Mouse (Mus musculus) erythroblast, embryonic 14.5 days (primary cell): ENCODE data around the gene Plxna3. TPM values are rescaled to one million over a fixed set of nuclear protein-coding genes. Genes with fewer than 3 reads are reported as not detected.
"Not testable (repeated sequence)": the region's sequence is repeated elsewhere in the genome, so short reads cannot be mapped to it uniquely, and the experiment has no call there.

Experiments used
- H3K27me3 ChIP-seq: 2 replicates; pipeline ENCODE4 v1.6.1; 2012; ENCODE audit warnings: inconsistent platforms; ENCODE audit not compliant: control insufficient read depth
- H3K36me3 ChIP-seq: 2 replicates; pipeline ENCODE4 v1.6.1; 2012; ENCODE audit warnings: mild to moderate bottlenecking, inconsistent platforms; ENCODE audit not compliant: control insufficient read depth
- H3K4me1 ChIP-seq: 2 replicates; pipeline ENCODE4 v1.6.1; 2012; ENCODE audit warnings: inconsistent platforms; ENCODE audit not compliant: control insufficient read depth
- H3K4me3 ChIP-seq: replicated peaks from 2 replicates; pipeline ENCODE3; 2012; ENCODE audit warnings: moderate library complexity, mild to moderate bottlenecking, inconsistent platforms
- H3K9me3 ChIP-seq: 2 replicates; pipeline ENCODE4 v1.6.1; 2012; ENCODE audit warnings: low read length, inconsistent platforms, mixed read lengths; ENCODE audit not compliant: control insufficient read depth
- GATA1 ChIP-seq: IDR thresholded peaks from 2 replicates; pipeline ENCODE4 v1.6.1; 2012; ENCODE audit warnings: low read length, inconsistent platforms, mixed read lengths
- TAL1 ChIP-seq: IDR thresholded peaks from 3 replicates; pipeline ENCODE4 v1.6.1; 2012; ENCODE audit warnings: low read length, inconsistent platforms, mixed read lengths
- polyA plus RNA-seq: library from polyadenylated mRNA; stranded (reverse); fragments of >175 nt; gene quantifications from 2 replicates; pipeline ENCODE4 v1.2.3, GENCODE M21; 2012

Plxna3 gene
- polyA plus RNA-seq, 1 experiment = 0.02 TPM

DNA sequence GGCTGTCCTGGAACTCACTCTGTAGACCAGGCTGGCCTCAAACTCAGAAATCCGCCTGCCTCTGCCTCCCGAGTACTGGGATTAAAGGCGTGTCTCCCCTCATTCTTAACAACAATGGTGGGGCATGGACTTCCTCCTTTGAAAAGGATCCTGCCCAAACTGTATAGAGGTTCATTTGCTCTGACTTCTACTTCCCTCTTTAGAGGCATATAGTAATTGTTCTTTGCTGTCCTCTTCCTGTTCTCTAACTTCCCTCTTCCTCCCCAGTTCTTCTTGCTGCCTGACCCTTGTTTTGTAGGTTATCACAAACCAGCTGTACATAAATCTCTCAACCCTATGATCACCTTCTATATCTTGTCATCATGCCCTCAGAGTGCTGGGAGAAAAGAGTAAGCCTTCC lies 29.1 kb upstream of the Plxna3 start:
- Histone ChIP-seq H3K27me3 (no peaks in the 10 kb centered on the region; the same call in 1 of the 2 replicates), H3K9me3 (peaks cover 3% of the 10 kb centered on the region; the same call in 1 of the 2 replicates), H3K4me1 (peaks cover 42% of the 10 kb centered on the region), H3K36me3 (peaks cover 62% of the 10 kb centered on the region), H3K4me3 (no peak overlapping the region)
- TF ChIP-seq TAL1 = no peak
- no peak for TF ChIP-seq GATA1

DNA sequence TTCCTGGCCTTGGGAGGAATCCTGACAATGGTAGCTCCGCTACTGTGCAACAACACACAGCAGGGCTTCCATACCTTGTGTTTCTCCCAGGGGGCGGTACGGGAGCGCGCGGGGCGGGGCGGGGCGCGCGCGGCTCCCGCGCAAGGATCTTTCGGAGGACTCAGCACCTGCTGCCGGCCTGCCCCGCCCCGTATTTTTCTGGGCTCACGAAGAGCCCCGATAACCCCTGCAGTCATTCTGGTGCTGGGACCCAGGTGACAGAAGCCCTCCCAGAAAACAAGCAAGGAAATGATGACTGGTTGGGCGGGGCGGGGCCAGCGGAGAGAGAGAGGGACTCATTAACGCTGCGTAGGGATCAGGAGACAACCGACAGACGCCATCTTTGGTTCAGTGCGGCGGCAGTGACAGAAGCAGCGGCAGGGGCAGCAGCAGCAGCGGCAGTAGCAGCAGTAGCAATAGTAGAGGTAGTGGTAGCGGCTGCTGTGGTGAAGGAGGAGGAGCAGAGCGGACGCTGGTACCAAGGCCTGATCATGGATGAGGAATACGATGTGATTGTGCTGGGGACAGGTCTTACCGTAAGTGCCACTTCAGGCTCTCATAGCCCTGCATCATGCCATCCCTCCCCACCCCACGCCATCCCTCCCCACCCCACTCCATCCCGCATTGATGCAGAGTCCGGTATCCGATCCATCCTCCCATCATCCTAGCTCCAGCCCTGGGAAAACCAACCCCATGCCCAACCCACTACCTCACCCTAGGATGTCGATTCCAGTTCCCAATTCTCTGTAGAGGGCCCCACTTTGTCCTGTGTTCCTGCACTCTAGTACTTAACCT lies 23.8 kb upstream of the Plxna3 start, which contains the start of gene Gdi1:
Gene Gdi1, plus strand, starts transcription at position 132 of the 834 bp plus-strand sequence.
- H3K36me3 ChIP-seq = peaks cover 83% of the 10 kb centered on the region
- no peaks in the 10 kb centered on the region for H3K27me3 ChIP-seq
- H3K4me3 ChIP-seq = peak within 1 kb of the TSS; percentile 88
- no peaks in the 10 kb centered on the region for H3K9me3 ChIP-seq
- H3K4me1 ChIP-seq = peaks cover 29% of the 10 kb centered on the region
- no peak for TF ChIP-seq GATA1
- TF ChIP-seq TAL1 = no peak

DNA sequence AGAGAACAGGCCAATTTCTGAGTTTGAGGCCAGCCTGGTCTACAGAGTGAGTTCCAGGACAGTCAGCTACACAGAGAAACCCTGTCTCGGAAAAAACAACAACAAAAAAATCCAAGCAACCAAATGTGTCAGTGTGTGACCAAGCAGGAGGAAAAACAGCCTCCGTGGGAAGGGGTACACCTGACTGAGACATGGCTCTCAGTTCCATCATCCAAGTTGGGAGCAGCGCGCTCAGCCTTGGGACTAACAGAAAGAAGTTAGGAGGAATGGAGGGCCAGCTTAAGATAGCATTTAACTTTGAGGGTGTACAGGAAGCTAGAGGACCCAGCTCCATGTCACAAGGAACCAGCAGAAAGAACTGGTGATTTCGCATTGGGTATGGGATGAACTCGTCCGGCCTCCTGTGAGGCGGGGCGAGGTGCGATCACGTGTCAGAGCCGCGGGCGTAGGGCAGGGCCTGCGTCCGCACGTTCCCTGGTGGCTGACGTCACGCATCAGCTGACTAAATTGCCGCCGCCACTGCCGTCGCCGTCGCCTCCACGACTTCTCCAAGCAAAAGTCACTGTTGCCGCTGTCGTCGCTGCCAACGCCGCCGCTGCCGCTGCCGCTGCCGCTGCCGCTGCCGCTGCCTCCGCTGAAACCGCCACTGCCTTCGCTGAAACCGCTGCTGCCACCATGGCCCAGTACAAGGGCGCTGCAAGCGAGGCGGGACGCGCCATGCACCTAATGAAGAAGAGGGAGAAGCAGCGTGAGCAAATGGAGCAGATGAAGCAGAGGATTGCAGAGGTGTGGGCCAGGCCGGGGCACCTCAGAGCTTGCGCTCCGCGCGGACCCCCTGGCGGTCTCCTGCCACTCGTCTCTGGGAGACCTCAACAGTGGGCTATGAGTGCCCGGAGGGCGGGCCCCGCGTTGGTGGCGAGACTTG lies 16.1 kb upstream of the Plxna3 start, which contains the start of gene Fam50a:
Gene Fam50a, plus strand, starts transcription at position 494 of the 925 bp plus-strand sequence.
- Histone ChIP-seq H3K27me3 (peaks cover 2% of the 10 kb centered on the region; the same call in 1 of the 2 replicates), H3K36me3 (peaks cover 78% of the 10 kb centered on the region), H3K9me3 (no peaks in the 10 kb centered on the region; the same call in 1 of the 2 replicates), H3K4me1 (peaks cover 35% of the 10 kb centered on the region), H3K4me3 (peak within 1 kb of the TSS; percentile 81)
- TF ChIP-seq TAL1 = no peak
- no peak for TF ChIP-seq GATA1

DNA sequence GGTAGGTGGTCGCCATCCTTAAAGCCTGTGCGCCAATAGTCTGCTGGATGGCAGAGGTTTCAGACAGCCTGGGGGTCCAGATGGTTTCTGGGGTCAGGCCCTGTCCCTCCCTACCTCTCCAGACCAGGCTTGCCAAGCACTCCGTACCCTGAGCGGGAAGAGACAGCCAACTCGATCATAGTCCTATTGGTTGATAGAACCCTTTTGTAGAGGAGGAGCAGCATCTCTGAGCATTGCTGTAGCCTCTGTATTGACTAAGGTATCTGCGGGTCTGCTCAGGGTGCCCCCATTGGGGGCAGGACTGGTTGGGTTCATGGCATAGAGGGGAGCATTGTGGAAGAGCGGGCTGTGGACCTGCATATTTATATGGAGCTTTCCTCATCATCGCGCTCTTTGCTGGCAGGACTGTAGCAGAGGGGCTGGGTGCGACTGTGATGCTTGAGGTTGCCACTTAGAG lies 377 bp downstream of the Plxna3 start:
- H3K27me3 ChIP-seq = no peaks in the 10 kb centered on the region
- TF ChIP-seq TAL1 (no peak), GATA1 (no peak)

DNA sequence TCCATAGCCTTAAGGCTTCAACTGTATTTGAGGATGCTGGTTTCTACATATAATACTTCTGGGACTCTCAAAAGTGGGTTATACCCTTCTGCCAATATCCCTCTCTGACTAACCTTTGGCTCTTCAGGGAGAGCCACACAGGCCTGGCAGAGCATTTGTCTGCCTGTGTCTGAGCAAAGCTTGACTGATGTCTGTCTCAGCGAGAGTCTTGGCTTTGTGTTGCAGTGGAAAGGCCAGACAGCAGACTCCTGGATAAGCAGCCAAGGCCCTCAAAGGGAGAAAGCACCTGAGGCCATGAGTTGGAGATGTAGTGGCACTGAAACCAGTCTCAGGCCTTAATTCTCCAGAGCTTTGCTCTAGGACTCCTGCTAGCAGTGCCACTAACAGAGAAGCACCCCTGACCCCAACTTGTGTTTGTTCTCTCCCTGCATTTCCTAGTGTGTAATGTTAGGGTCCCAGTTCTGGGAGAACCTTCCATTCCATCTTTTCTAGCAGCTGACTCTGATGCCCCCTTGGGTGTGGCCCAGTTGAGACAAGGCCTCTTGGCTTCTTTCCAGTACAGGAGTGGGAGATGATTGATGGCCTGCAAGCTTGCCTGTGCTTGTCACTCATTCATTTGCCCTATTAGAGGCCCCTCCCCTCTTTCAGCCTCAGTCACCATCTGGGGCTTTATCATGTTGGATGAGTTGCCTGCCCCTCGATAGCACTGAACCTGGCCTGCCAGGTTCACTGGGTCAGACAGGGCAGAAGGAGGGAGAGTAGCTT lies 1.5 kb downstream of the Plxna3 start:
- H3K4me3 ChIP-seq = no peak overlapping the region
- H3K27me3 ChIP-seq = no peaks in the 10 kb centered on the region
- H3K36me3 ChIP-seq = no peaks in the 10 kb centered on the region; the same call in 1 of the 2 replicates
- TF ChIP-seq GATA1 (no peak), TAL1 (no peak)
- H3K9me3 ChIP-seq = no peaks in the 10 kb centered on the region
- peaks cover 29% of the 10 kb centered on the region for H3K4me1 ChIP-seq

More for the DNA sequence above, 377 bp downstream of the Plxna3 start:
- Histone ChIP-seq H3K4me1 (peaks cover 29% of the 10 kb centered on the region), H3K4me3 (peak overlapping the region; percentile 53), H3K9me3 (no peaks in the 10 kb centered on the region), H3K36me3 (no peaks in the 10 kb centered on the region; the same call in 1 of the 2 replicates)

DNA sequence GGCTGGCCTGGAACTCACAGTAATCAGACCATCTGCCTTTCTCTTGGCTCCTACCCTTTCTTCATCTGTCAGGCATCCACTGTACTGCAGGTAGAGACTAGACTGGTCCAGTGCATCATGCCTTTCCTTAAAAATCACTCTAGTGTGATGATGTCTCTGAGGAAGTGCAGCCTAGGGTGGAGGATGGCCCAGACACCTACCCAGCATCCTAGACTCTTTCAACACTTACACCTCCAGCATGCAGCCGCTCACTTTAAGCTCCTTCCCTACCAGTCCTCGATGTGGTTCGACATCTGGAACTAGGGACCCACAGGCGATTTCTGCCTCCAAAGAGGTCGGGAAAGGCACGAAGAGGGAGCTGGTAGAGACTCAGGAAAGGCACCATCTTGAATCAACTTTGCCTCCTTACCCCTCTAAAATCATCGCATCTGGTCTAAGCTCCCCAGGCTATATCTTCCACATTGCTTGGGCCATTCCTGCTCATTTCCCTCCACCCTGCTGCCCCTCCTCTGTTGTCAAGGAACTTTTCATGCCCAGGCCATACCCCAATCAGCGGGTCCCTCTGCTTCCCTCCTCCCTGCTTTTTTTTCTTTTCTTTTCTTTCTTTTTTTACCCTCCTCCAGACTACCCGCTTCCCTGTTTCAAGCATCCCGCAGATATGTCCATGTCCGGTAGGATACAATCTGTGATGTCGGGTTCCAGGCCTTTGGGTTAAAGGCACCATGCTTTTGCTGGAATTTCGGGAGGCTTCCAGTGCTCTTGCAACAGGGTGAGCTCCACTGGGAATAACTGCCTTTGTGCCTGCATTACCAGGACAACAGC lies 24.0 kb downstream of the Plxna3 start:
- H3K36me3 ChIP-seq = no peaks in the 10 kb centered on the region
- H3K4me3 ChIP-seq = peak overlapping the region; percentile 69
- no peaks in the 10 kb centered on the region; the same call in 1 of the 2 replicates for H3K27me3 ChIP-seq
- TF ChIP-seq GATA1 (no peak), TAL1 (no peak)
- H3K9me3 ChIP-seq = no peaks in the 10 kb centered on the region
- peaks cover 7% of the 10 kb centered on the region for H3K4me1 ChIP-seq

DNA sequence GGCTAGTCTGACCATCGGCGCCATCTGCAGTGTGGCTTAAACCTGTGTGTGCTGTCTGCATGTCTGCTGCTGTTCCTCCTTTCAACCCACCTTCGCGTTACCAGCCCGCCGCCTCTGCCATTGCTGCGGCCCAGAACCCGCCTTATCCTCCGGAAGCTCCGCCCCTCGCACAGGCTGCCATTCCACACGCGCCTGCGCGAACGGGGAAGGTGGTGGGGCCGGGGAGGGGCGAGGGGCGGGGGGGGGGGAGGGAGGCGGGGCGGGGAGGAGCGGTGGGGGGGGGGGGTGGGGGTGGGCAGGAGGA lies 24.6 kb downstream of the Plxna3 start, which contains the start of gene Lage3:
Gene Lage3, minus strand, starts transcription at position 152 of the 304 bp plus-strand sequence.
- H3K4me1 ChIP-seq = peaks cover 7% of the 10 kb centered on the region
- H3K36me3 ChIP-seq = no peaks in the 10 kb centered on the region
- H3K9me3 ChIP-seq = no peaks in the 10 kb centered on the region
- TF ChIP-seq GATA1 (no peak), TAL1 (no peak)
- H3K27me3 ChIP-seq = no peaks in the 10 kb centered on the region; the same call in 1 of the 2 replicates
- peak within 1 kb of the TSS; percentile 69 for H3K4me3 ChIP-seq

DNA sequence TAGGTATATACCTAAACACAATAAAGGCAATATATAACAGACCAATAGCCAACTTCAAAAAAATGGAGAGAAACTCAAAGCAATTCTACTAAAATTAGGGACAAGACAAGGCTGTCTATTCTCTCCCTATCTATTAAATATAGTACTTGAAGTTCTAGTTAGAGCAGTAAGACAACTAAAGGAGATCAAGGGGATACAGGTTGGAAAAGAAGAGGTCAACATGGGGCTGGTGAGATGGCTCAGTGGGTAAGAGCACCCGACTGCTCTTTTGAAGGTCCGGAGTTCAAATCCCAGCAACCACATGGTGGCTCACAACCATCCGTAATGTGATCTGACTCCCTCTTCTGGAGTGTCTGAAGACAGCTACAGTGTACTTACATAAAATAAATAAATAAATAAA lies 28.2 kb downstream of the Plxna3 start:
- not testable (repeated sequence) for H3K36me3 ChIP-seq, H3K4me3 ChIP-seq, H3K27me3 ChIP-seq, H3K4me1 ChIP-seq, H3K9me3 ChIP-seq
